Mouse (Mus musculus) embryo, embryonic 10 days (tissue): ENCODE measurements around the gene Tulp2.
A peak's percentile ranks its signal among the peaks of the same experiment; 100 is the strongest.
"Not testable (repeated sequence)": the region's sequence is repeated elsewhere in the genome, so short reads cannot be mapped to it uniquely, and the experiment has no call there.

ENCODE experiments used
- DNase-seq: peaks from one replicate; pipeline ENCODE4 v3.0.0-alpha.2; 2015; ENCODE audit warnings: low spot score

The Tulp2 gene

GRCm38 (mm10) chr7:45521728-45522184 lies 40.1 kb downstream of the Tulp2 start:
- peak; percentile 96 for DNase-seq

- no peak for DNase-seq
Observed at GRCm38 (mm10) chr7:45522194-45522752, 40.6 kb downstream of the Tulp2 start.

- DNase-seq = peak; percentile 36
Observed at GRCm38 (mm10) chr7:45522957-45523676, 41.4 kb downstream of the Tulp2 start.

- DNase-seq = no peak
Observed at GRCm38 (mm10) chr7:45523678-45524170, 42.0 kb downstream of the Tulp2 start.

GRCm38 (mm10) chr7:45524841-45525621 lies 43.4 kb downstream of the Tulp2 start:
- peak; percentile 48 for DNase-seq

GRCm38 (mm10) chr7:45525809-45526473 lies 44.3 kb downstream of the Tulp2 start, which contains the start of the genes Ppp1r15a and Plekha4:
Gene Ppp1r15a, minus strand, starts transcription at chr7:45526268.
Gene Plekha4, plus strand, starts transcription at chr7:45526330.
- peak; percentile 95 for DNase-seq

- peak; percentile 31 for DNase-seq
Observed at GRCm38 (mm10) chr7:45526474-45527120, 44.9 kb downstream of the Tulp2 start.

- not testable (repeated sequence) for DNase-seq
Observed at GRCm38 (mm10) chr7:45527169-45527568, 45.5 kb downstream of the Tulp2 start.

- no peak for DNase-seq
Observed at GRCm38 (mm10) chr7:45529461-45529860, 47.8 kb downstream of the Tulp2 start.

- no peak for DNase-seq
Observed at GRCm38 (mm10) chr7:45530643-45531042, 49.0 kb downstream of the Tulp2 start.

- no peak for DNase-seq
Observed at GRCm38 (mm10) chr7:45535676-45536075, 54.0 kb downstream of the Tulp2 start.

- DNase-seq = no peak
Observed at GRCm38 (mm10) chr7:45537602-45538001, 55.9 kb downstream of the Tulp2 start.

GRCm38 (mm10) chr7:45538163-45539041 lies 56.7 kb downstream of the Tulp2 start:
- DNase-seq = peak; percentile 80

- no peak for DNase-seq
Observed at GRCm38 (mm10) chr7:45539095-45539494, 57.4 kb downstream of the Tulp2 start.

- no peak for DNase-seq
Observed at GRCm38 (mm10) chr7:45540213-45540612, 58.5 kb downstream of the Tulp2 start.

GRCm38 (mm10) chr7:45544525-45544924 lies 62.8 kb downstream of the Tulp2 start:
- DNase-seq = no peak

- DNase-seq = no peak
Observed at GRCm38 (mm10) chr7:45549641-45550436, 68.2 kb downstream of the Tulp2 start.

GRCm38 (mm10) chr7:45550821-45551511 lies 69.3 kb downstream of the Tulp2 start:
- no peak for DNase-seq

GRCm38 (mm10) chr7:45551512-45551883 lies 69.8 kb downstream of the Tulp2 start:
- no peak for DNase-seq
